Mouse (Mus musculus) gastrocnemius, postnatal 14 days (tissue): Measurements from ENCODE around the gene Adssl1. TPM values are rescaled to one million over a fixed set of nuclear protein-coding genes. Genes with fewer than 3 reads are reported as not detected.

Source experiments
- DNase-seq: peaks from one replicate; pipeline ENCODE4 v3.0.0; 2021; ENCODE audit warnings: mixed read lengths
- intact Hi-C: fragments of 180-260 bp; cut with DNase I; formaldehyde crosslinking; loops from one replicate; pipeline ENCODE4 v1.15.1; 2025; ENCODE audit warnings: low total_unique reads
- total RNA-seq, 2 experiments: library from RNA; stranded (reverse); gene quantifications; 2 replicates each; pipeline ENCODE4 v1.2.3; 2021

Adssl1 gene
- total RNA-seq, 2 experiments from 2014 or later = 462 to 471 TPM

DNA sequence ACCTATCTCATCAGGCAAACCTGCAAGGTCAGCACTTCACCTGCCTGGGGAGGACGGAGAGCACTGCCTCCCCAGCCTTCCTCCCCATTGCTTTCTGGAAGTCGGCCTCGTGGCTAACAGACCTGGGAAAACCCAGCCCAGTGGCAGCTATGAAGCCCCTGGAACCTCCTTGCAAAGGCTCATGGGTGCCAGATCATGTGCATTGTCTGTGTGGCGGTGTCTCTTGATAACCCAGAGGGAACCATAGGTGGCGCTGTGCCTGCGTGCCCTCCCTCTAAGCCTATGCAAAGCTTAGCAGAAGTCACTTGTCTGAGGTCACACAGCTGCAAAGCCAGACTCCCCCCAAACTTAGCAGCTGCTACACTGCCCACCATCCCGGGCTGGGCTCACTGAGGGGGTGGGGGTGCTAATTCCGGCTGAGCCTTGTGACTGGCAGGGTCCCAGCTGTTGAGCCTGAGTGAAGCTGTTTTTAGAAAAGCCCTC is 1.9 kb upstream of the Adssl1 start:
- peak; percentile 79 for DNase-seq
- intact Hi-C loops = no loop called here

DNA sequence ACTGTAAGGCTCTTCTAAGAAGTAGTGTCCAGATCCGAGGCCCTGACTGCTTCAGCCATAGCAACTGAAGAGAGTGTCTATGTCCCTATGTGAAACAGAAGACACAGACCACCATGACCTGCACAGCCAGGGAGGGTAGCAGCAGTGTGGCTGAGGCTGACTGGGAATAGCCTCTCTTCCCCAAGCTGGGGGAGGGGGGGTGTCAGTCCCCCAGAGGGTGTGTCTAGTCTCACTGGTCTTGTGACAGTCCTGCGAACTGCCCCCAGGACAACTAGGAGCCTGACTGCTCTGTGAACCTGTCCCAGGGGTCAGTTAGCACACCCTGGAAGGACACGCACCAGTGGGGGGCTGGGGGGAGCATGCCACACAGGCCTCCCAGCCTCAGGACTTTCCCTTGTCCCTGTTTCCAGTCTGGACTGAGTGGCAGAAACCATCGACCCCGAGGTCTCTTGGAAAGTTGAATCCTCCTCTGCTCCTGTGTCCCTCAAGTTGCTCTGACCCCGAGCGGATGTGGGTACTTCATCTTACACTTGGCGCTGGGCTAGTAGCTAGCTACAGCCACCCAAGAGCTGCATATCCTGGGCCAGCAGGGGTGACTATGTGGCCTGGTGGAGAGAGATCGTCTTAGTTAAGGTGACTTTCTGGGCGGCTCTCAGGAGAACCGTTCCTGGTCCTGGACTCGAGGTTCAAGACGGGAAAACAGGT is 712 bp upstream of the Adssl1 start:
- intact Hi-C loops = no loop called here
- peak; percentile 67 for DNase-seq

DNA sequence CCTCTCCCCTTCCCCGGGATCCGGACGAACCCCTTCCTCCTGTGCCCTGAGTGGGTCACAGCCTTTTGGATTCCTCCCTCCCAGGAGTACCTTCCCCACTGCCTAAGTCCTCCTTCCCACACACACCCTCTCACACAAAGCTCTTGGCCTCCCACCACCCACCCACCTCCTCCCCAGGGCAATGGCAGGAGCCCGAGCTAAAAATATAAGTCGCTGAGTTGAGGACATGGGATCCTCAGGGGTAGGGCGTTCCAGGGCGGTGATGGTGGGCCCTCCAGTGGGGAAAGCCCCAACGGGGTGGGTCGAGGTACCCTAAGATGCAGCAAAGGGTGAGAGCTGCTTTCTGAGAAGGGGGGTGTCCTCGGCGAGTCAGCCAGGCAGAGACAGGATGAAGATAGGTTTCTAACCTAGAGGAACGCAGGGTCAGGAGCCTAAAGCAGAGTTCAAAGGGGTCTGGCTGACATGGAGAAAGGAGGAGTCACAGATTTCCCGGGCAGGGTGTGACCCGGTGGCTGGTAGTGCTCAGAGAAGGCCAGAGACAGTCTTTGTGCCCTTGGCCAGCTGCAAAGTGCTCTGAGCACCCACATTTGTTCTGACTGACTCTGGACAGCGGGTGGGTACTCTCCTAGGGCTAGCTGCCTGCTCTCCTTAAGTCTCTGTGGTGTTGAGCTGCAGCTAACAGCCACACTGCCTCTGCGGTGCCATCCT is 663 bp downstream of the Adssl1 start:
- peak; percentile 67 for DNase-seq
- intact Hi-C loops = no loop called here

DNA sequence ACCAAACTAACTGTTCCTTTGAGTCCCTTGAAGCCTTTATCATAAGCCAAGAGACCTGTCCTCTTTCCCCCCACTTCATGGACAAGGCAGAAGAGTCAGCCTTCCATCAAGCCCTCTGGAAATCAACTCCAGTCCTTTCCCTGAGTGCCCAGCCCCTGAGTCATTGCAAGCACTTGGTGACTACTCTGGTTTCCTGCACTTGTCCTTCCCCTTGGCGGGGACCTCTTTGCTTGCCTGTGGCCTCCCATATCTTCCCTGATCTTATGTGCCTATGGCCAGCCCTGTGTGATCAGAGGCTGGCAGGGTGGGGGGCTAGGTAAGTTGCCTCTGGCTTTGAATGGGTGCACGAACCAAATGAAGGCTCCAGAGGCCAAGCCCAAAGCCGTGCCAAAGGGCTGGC is 2.1 kb downstream of the Adssl1 start:
- intact Hi-C loops = no loop called here
- DNase-seq = no peak

DNA sequence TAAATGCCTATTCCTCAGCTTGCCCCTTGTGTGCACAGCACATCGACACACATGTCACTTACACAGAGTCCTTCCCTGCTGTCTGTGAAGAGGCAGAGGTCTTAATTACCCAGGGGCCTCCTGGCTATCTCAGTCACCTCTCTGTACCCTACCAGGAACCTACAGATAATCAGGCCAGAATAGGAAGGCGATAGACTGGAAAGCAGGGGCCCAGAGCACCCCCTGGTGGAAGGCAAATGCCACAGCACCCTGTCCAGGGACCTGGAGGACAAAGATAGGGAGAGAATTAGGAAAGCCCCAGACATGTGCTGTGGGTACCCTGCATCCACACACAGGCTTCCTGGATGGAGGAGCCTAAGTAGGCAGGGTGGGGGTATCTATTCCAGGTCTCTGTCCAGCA is 3.9 kb downstream of the Adssl1 start:
- intact Hi-C loops = no loop called here
- DNase-seq = peak; percentile 60

DNA sequence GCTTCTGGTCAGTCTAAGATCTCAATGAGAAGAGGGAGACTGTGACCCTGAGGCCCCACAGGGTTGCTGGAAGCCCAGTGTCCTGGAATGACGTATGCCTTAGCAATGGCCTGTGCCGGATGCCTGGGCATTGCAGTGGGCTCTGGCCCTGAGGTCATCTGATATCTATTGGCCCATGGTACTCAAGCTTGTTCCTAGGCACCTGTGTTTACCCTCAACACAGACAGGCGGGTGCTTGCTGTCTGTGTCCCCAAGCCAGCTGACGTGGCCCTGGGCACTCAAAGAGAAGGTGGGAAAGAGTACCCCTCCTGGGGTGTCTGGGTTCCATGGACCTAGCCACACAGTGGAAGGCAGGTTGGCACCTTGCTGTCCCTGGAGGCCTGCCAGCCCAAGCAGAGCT is 5.9 kb downstream of the Adssl1 start:
- intact Hi-C loops = no loop called here
- DNase-seq = peak; percentile 53

DNA sequence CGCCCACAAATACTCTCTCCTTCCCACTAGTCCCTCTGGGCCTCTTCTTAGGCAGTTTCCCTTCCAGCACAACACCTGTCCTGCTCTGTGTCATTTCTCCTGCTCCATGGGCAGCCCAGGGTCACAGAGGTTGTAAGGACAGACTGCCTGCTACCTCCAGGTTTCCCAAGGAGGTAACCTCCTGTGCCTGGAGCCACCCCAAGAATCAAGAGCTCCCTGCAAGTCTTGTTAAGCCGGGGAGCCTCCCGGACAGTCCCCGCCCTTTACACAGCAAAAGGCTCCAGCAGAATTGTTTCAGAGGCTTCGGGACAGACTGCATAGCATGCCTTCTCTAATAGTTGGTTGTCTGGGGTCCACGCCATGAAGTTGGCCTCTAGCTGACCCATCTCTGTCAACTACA is 6.6 kb downstream of the Adssl1 start:
- intact Hi-C loops = no loop called here
- DNase-seq = no peak

DNA sequence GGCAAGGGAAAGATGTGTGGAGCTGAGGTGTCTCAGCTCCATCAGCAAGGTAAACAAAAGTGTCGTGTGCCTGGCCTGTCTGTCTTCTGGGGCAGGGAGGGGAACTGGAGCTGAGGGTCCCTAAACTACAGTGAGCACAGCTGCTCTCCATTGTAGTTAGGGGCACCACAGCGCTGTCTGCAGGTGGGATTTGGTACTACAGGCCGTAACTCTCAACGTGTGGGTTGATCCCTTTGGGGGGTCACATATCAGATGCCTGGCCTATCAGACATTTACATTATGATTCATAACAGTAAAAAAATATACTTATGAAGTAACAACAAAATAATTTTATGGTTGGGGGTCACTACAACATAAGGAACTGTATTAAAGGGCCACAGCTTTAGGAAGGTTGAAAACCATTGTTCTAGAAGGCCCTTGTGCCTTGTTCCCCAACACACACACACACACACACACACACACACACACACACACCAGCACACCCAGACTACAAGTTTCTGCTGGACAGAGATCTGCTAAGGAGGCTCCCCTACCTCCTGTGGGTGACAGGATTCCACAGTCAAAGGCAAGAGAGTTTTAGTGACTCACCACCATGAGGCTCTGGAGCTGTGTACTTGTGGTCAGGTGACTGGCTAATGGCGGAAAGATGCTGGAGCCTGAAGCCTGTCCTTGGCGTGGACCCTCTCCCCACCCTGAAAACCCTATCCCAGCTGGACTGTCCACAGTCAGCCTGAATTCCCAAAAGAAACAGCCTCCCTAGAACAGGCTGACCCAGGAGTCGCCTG is 7.4 kb downstream of the Adssl1 start:
- DNase-seq = no peak
- intact Hi-C loops = no loop called here

DNA sequence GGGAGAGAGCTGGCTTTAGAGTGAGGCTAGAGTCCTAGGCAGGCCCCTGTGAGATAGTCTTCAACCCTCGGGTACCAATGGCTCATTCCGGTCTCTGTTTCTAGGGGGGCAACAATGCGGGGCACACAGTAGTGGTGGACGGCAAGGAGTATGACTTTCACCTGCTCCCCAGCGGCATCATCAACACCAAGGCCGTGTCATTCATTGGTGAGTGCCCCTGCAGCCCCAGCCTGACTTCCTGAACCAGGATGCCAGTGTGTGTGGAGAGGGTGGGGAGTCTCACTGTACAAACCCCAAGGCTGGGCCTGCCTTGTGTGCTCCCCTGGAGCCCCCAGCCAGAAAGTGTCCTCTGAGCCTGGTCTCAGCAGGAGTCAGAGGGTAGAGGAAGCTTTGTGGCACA is 8.4 kb downstream of the Adssl1 start:
- intact Hi-C loops = no loop called here
- DNase-seq = no peak

DNA sequence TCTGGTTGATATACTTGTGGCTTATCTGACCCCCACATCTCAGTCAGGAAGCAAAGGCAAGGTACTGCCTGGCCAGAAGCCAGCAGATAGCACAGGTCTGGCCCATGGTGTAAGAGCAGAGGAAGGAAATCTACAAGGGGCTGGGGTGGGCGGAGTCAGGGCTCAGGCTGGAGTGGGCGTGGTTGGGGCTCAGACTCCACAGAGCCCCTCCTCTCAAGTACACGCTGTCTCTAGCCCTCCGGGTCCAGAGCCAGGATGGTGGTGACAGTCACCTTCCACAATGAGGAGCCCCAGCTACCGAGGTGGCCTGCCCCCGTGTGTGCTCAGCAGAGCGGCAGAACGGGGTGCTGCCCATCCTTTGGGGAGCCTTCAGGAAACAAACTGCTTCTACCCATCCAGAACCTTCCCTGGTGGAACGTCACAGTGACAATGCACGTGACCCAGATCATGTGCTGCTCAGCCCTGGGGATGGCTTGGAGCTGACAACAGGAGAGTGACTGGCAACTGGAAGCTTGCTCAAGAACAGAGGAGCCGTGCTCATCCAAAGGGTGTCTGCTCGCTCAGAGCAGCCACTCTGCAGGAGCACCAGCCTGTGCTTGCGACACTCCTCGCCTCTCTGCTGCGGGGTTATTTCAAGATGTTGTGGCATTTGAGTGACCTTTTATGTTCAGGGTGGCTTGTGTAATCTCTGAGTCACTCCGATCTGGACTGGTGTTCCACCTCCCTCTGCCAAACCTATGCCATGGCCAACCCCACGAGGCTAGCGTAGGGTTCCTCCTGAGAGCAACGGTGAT is 9.3 kb downstream of the Adssl1 start:
- peak; percentile 63 for DNase-seq
- intact Hi-C loops = no loop called here

DNA sequence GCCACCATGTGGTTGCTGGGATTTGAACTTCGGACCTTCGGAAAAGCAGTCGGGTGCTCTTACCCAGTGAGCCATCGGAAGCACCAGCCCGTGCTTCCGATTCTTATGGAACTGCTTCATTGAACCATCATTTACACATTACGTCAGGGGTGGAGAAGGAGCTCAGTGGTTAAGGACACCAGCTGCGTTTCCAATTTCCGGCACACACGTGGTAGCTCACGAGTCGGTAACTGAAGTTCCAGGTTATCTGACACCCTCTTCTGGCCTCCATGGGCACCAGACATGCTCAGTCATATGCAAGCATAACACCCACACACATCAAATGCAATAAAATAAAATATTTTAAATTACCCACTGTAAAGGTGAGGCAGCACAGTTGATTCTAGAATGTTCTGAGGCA is 10.2 kb downstream of the Adssl1 start:
- intact Hi-C loops = no loop called here
- no peak for DNase-seq

DNA sequence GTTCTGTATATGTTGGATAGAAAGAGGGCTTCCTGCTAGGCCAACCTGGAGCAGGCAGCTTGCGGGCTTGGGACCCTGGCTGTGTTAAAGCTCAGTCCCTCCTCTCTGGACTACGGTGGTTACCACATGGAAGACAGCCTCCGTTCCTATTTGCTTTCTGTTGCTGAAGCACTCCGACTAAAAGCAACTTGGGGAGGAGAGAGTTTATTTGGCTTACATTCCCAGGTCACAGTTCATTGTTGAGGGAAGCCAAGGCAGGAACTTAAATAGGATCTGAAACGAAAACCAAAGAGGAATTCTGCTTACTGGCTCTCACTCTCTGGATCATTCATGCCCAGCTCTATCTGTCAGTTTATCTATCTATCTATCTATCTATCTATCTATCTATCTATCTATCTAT is 11.0 kb downstream of the Adssl1 start:
- intact Hi-C loops = no loop called here
- no peak for DNase-seq

DNA sequence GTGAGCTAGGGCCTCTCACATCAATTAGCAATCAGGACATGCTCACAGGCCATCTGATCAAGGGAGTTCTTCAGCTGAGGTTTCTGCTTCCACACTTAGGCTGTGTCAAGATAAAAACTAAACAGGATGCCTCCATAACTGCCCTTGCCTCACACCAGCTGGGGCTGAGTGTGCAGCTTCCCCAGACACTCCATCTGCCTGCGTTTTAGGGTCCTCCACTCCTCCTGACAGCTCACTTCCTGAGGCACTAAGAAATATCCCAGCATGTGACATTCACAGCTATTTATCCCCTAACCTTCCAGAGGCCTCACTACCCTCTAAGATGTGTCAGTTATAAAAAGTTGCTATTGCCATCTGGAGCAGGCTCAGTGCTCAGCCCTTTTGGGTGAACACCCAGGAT is 11.6 kb downstream of the Adssl1 start:
- intact Hi-C loops = no loop called here
- DNase-seq = no peak

DNA sequence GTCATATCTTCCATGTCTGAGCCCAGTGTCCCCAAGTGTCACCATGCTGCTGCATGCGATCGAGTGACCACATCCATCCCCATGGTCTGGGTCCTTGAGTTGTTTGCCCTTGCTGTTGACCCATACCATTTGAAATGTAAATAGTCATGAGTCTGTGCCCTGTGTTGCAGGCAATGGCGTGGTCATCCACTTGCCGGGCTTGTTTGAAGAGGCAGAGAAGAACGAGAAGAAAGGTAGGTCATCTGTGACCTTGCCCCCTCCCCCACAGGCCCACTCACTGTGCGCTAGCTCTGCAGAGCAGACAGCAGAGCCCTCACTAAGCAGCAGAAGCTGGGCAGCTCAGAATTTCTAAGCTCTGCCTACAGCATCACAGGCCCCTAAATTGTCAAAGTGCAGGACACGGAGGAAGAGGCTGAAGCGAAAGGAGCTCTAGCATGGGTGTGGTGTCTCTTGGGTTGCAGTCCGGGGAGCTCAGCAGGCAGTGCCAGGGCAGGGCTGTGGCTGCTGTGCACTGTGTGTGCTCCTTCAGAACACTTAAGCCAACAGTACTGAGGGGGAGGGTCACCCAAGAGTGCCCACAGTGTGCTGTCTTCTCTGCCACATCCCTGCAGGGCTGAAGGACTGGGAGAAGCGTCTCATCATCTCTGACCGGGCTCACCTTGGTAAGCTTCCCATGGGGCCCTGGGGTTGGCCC is 12.4 kb downstream of the Adssl1 start:
- no peak for DNase-seq
- intact Hi-C loops = no loop called here

DNA sequence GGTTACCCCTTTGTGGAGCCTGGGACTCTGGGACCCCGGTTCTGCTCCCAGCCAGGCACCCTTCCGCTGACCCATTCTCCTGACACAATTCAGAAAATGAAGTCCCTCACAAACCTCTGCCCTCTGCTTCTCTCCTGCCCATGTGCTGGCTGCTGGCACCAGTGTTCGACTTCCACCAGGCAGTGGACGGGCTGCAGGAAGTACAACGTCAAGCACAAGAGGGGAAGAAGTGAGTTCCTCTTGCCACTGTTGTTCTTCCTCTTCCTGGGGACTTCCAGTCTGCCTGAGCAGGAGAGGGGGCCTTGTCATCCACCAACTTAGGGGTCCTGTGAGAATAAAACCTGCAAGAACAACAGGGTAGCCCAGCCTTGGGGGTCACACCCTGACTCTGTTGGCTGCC is 13.1 kb downstream of the Adssl1 start:
- no peak for DNase-seq
- intact Hi-C loops = no loop called here

DNA sequence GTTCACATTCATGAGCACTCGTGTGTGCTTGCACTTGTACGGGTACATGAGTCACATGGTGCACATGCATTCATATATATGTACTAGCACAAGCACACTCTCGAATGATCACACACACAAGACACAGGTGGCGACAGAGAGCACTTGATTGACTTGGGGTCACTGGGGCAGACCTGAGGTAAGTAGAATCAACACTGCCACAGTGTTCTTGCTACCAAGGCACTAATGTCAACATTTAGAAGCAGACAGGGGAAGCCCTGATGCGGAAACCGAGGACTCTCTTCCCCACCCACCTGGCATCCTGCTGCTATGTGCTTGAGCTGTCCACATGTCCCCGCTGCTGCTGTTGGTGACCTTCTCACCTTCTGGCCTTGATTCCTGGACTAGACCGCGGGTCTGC is 13.8 kb downstream of the Adssl1 start:
- intact Hi-C loops = no loop called here
- no peak for DNase-seq

DNA sequence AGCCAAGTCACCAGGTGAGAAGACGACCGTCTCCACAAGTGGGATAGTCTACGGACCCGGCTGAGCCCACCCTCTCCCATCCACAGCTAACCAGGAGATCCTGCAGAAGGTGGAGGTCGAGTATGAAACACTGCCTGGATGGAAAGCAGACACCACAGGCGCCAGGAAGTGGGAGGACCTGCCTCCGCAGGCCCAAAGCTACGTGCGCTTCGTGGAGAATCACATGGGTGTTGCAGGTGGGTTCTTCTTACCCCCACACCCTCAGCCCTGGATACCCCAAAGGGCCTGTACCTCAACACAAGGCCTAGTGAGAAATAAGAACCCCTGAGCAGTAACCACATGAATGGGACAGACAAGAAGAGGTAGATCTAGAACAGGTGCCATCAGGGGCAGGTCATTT is 19.7 kb downstream of the Adssl1 start:
- intact Hi-C loops = no loop called here

DNA sequence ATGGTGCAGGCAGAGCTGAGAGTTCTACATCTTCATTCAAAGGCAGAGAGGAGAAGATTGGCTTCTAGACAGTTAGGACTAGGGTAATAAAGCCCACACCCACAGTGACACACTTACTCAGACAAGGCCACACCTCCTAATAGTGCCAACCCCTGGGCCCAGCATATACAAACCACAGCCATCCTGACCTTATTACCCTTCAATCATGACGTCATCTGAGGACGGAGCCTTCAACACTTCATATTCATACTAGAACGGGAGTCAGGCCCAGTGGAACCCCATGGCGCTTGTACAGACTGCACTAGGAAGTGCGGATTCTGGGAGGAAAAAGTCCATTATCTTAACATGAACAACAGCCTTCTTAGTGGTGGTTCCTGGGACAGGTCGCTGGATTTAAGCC is 23.3 kb downstream of the Adssl1 start:
- intact Hi-C loops = no loop called here
- DNase-seq = no peak

More for the DNA sequence above, 19.7 kb downstream of the Adssl1 start:
- DNase-seq = no peak

DNA sequence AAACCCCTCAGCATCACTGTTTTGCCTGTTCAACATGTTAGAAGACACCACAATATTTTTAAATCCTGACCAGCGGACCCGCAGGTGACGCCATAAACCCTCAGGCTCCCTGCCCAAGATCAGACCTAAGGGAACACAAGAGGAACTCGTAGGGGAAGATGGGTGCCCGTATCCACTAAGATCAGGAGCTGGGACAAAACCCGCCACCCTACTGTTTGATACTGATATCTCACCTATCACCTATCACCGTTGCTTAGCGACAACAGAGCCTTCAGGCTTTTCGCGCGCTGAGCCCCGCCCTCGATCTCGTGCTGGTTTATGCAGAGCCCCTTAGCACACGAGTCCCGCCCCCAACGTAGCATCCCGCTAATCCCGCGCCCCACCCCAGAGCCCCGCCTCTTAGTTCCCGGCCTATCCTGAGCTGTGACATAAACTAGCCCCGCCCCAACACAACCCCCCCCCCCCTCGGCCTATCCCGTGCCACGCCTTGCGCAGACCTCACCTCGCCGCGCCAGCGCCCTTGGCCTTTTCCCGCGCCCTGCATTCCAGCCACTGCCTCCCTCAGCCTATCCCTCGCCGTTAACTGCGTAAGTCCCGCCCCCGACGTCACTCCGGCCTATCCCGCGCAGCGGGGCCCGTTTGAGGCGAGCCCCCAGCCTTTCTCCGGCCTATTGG is 24.5 kb downstream of the Adssl1 start, which contains the start of gene Siva1:
Siva1 (plus strand) TSS at position 500 of the 675 bp plus-strand sequence.
- peak; percentile 100 for DNase-seq
- intact Hi-C loops = no loop called here
